Mouse (Mus musculus): ENCODE results near the gene Gng8.

- TF ChIP-seq GATA1 (IDR thresholded peaks at IDR 0.05; ENCODE audit: borderline replicate concordance, low read length) (no peak), CTCF (IDR thresholded peaks at IDR 0.05; ENCODE audit: low read depth, low read length) (peak; percentile 36; the same call in 1 of the 2 replicates)
Measured at GRCm38 (mm10) chr7:16930850-16931249, 39.3 kb downstream of the Gng8 start.

Measured in G1E (cell line).